Mouse (Mus musculus) macrophage (primary cell): ENCODE measurements at regions not wholly inside any gene's neighbourhood (a gene's known extent, or its start where the extent isn't known, plus 50 kb on each side); places are given as distances from the start of the nearest gene placed in this dataset.

ENCODE experiments used
- H3K27ac ChIP-seq: fragments of 350-480 bp; formaldehyde crosslinking; 2 replicates; pipeline ENCODE4 v1.9.0; 2021
- H3K36me3 ChIP-seq: fragments of 350-480 bp; formaldehyde crosslinking; 2 replicates; pipeline ENCODE4 v1.9.0; 2021; ENCODE audit errors: inconsistent target
- H3K4me3 ChIP-seq: fragments of 350-480 bp; formaldehyde crosslinking; 2 replicates; pipeline ENCODE4 v1.9.0; 2021; ENCODE audit errors: inconsistent target
- H3K79me2 ChIP-seq: fragments of 350-480 bp; formaldehyde crosslinking; 2 replicates; pipeline ENCODE4 v1.9.0; 2021; ENCODE audit errors: inconsistent target
- WGBS: methylation state at CpG from one replicate; pipeline ENCODE4 v1.1.7; 2026; ENCODE audit warnings: inconsistent platforms; ENCODE audit not compliant: missing documents; 5-methylcytosine and 5-hydroxymethylcytosine counted together

- WGBS = 9% methylated on average over 20 of the region's 20 CpGs
- Histone ChIP-seq H3K4me3 (peak overlapping the region; percentile 15; the same call in 1 of the 2 replicates), H3K27ac (no peak overlapping the region), H3K79me2 (no peaks in the 10 kb centered on the region), H3K36me3 (no peaks in the 10 kb centered on the region)
These were observed 138.3 kb upstream of the Slc24a2 start for GRCm38 (mm10) chr4:87368413-87369160.

DNA sequence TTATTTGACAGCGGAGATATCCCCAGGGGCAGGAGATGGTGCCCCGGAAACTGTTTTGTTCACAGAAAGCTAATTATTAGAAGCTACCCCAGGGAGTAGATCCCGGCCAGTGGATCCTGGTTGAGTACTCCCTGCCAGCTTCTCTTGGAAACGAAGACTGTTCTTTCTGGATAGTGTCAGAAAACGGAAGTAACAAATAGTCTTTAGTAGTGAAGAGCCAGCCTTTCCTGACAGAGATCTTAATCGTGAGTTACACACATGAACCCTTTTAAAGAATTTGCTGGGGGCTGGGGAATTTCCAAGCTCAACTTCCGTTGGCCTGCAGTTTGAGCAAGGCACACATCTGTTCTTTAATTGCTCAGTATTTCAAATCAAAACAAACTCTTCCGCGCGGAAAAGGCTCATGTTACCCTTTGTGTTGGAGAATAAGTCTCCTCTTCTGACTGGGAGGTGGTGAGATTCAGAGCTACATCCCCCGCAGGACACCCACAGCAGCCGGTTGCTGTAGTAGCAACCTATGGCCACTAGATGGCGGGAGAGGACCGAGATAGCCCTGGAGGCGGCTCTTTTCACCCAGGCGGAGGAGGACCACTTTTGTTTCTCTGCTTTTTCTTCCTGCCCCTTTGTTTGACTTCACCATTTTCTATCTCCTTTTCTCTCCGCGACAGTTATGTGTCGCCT is 137.6 kb upstream of the Slc24a2 start:
- Histone ChIP-seq H3K36me3 (no peaks in the 10 kb centered on the region), H3K27ac (no peak overlapping the region), H3K79me2 (no peaks in the 10 kb centered on the region), H3K4me3 (peak overlapping the region; percentile 15; the same call in 1 of the 2 replicates)
- WGBS = 14% methylated on average over 19 of the region's 19 CpGs

DNA sequence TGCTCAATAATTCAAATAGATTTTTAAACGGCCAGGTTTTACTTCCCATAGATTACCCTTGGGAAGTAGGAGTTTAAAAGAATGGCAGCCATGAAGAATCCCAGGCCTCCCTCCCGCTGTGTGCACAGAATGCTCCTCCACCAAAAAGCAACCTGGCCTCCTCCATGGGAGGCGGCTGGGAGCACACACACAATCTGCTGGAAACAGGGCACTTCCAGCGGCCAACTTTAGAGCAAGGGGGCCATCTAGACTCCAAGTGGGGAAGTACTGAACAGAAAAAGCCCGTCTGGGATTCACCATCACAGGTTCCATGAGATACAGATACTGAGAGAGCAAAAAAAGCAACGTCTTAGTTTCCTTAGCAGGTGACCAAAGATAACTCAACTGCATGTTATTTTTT is 131.9 kb upstream of the Slc24a2 start:
- Histone ChIP-seq H3K79me2 (no peaks in the 10 kb centered on the region), H3K27ac (no peak overlapping the region), H3K36me3 (no peaks in the 10 kb centered on the region), H3K4me3 (no peak overlapping the region)
- WGBS = 54% methylated on average over 6 of the region's 6 CpGs

- 20% methylated on average over 9 of the region's 9 CpGs for WGBS
- no peak overlapping the region for H3K27ac ChIP-seq
- H3K36me3 ChIP-seq = no peaks in the 10 kb centered on the region
- no peaks in the 10 kb centered on the region for H3K79me2 ChIP-seq
- no peak overlapping the region for H3K4me3 ChIP-seq
These were observed 129.2 kb upstream of the Slc24a2 start for GRCm38 (mm10) chr4:87359483-87359882.

GRCm38 (mm10) chr4:87359004-87359403 is 128.7 kb upstream of the Slc24a2 start:
- WGBS = 93% methylated on average over 3 of the region's 3 CpGs
- no peaks in the 10 kb centered on the region for H3K36me3 ChIP-seq
- no peak overlapping the region for H3K27ac ChIP-seq
- H3K79me2 ChIP-seq = no peaks in the 10 kb centered on the region
- no peak overlapping the region for H3K4me3 ChIP-seq

- 93% methylated on average over 2 of the region's 2 CpGs for WGBS
- Histone ChIP-seq H3K4me3 (no peak overlapping the region), H3K36me3 (no peaks in the 10 kb centered on the region), H3K79me2 (no peaks in the 10 kb centered on the region), H3K27ac (no peak overlapping the region)
These were observed 102.7 kb upstream of the Slc24a2 start for GRCm38 (mm10) chr4:87332968-87333367.

DNA sequence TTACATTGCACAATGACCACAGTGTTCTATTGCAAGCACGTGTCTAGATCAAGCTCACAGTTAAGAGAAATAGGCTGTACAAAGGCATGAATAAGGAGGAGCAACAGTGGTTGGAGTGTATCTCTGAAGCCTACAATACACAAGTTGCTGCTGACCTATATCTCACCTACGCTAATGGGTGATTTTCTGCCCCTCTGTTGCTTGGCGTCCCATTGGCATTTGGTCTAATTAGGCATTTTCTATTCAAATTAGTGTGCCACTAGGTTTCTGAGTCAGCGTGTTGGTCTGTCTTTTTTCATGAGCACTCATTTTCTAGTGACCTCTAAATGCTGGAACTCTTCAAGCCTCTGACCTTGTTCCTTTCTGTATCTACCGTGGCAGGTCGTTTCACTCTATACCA is 98.9 kb upstream of the Slc24a2 start:
- Histone ChIP-seq H3K79me2 (no peaks in the 10 kb centered on the region), H3K27ac (no peak overlapping the region), H3K36me3 (no peaks in the 10 kb centered on the region), H3K4me3 (no peak overlapping the region)
- 86% methylated on average over 6 of the region's 6 CpGs for WGBS

GRCm38 (mm10) chr4:87321726-87322349 is 91.6 kb upstream of the Slc24a2 start:
- WGBS = 64% methylated on average over 2 of the region's 2 CpGs
- no peaks in the 10 kb centered on the region for H3K36me3 ChIP-seq
- H3K27ac ChIP-seq = no peak overlapping the region
- no peak overlapping the region for H3K4me3 ChIP-seq
- no peaks in the 10 kb centered on the region for H3K79me2 ChIP-seq

- Histone ChIP-seq H3K36me3 (no peaks in the 10 kb centered on the region), H3K4me3 (no peak overlapping the region), H3K27ac (no peak overlapping the region), H3K79me2 (no peaks in the 10 kb centered on the region)
- 77% methylated on average over 5 of the region's 5 CpGs for WGBS
These were observed 67.9 kb upstream of the Slc24a2 start for GRCm38 (mm10) chr4:87298129-87298528.

GRCm38 (mm10) chr4:87294538-87294937 is 64.3 kb upstream of the Slc24a2 start:
- Histone ChIP-seq H3K36me3 (no peaks in the 10 kb centered on the region), H3K79me2 (no peaks in the 10 kb centered on the region), H3K4me3 (no peak overlapping the region), H3K27ac (no peak overlapping the region)
